Mouse (Mus musculus) heart, postnatal 0 days (tissue): ENCODE results near the gene Gm21258.
"Not testable (repeated sequence)": the region's sequence is repeated elsewhere in the genome, so short reads cannot be mapped to it uniquely, and the experiment has no call there.

Source experiments
- CTCF ChIP-seq: IDR thresholded peaks from 2 replicates; pipeline ENCODE4 v1.5.1; 2016; ENCODE audit warnings: antibody characterized with exemption, control low read depth, low read depth
- EP300 ChIP-seq: IDR thresholded peaks from 2 replicates; pipeline ENCODE4 v1.6.1; 2016; ENCODE audit warnings: antibody characterized with exemption, low read depth

DNA sequence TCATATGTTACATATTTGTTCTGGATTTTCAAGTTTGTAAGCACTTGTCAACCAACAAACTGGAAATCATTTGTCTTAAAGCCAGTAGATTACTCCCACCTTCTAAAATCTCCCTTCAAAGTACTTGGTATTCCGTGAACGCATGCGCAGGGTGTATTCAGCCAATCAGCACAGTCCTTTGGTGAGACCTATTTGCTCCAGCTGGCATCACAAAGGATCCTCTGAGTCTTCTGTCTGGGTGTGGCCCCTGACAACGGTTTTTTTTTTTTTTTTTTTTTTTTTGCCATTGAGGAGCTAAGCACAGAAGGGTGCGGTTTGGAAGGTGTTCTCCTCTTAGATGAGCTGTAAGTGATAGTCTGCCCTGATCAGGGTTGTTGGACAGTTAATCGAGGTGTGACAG is at the start of gene Gm21258:
- TF ChIP-seq CTCF, EP300: not testable (repeated sequence)
